Mouse (Mus musculus) midbrain, embryonic 13.5 days (tissue): ENCODE data around the gene Habp4. TPM values are rescaled to one million over a fixed set of nuclear protein-coding genes. Genes with fewer than 3 reads are reported as not detected.

ENCODE experiments used
- ATAC-seq: fragments of 200-750 bp; cut with Nextera tagmentation; 2 replicates; pipeline ENCODE4 v1.8.0; 2017; ENCODE audit warnings: mild to moderate bottlenecking, moderate TSS enrichment, moderate library complexity
- H3K27ac ChIP-seq: fragments of 300-500 bp; sonication (generic); 2 replicates; pipeline ENCODE4 v1.5.1; 2015; ENCODE audit warnings: inconsistent platforms, mild to moderate bottlenecking, moderate library complexity
- H3K27me3 ChIP-seq: fragments of 300-500 bp; sonication (generic); 2 replicates; pipeline ENCODE4 v1.6.1; 2015; ENCODE audit warnings: mild to moderate bottlenecking, inconsistent platforms
- H3K36me3 ChIP-seq: fragments of 300-500 bp; sonication (generic); 2 replicates; pipeline ENCODE4 v1.6.1; 2015; ENCODE audit warnings: mild to moderate bottlenecking, inconsistent platforms
- H3K4me1 ChIP-seq: fragments of 300-500 bp; sonication (generic); replicated peaks from 2 replicates; pipeline ENCODE4 v1.6.1; 2015; ENCODE audit warnings: inconsistent platforms
- H3K4me2 ChIP-seq: fragments of 300-500 bp; sonication (generic); replicated peaks from 2 replicates; pipeline ENCODE4 v1.6.1; 2015; ENCODE audit warnings: moderate library complexity, mild to moderate bottlenecking, inconsistent platforms
- H3K4me3 ChIP-seq: fragments of 300-500 bp; sonication (generic); replicated peaks from 2 replicates; pipeline ENCODE4 v1.5.1; 2015; ENCODE audit warnings: mild to moderate bottlenecking, inconsistent platforms
- H3K9ac ChIP-seq: fragments of 300-500 bp; sonication (generic); replicated peaks from 2 replicates; pipeline ENCODE4 v1.6.1; 2015; ENCODE audit warnings: mild to moderate bottlenecking, inconsistent platforms
- H3K9me3 ChIP-seq: fragments of 300-500 bp; sonication (generic); 2 replicates; pipeline ENCODE4 v1.6.1; 2016; ENCODE audit warnings: mild to moderate bottlenecking, inconsistent platforms
- WGBS: fragments of 180-500 bp; shearing (Covaris S2); methylation state at CpG from one replicate; pipeline ENCODE4 v1.1.7; 2015; 5-methylcytosine and 5-hydroxymethylcytosine counted together
- polyA plus RNA-seq: library from polyadenylated mRNA; unstranded; fragments of >200 nt; fragmentation: Nextera tagmentation; extraction: Ambion mirVana; gene quantifications from 2 replicates; pipeline ENCODE4 v1.2.1, GENCODE M21; 2015

The Habp4 gene
- polyA plus RNA-seq, 1 experiment from 2014 or later, result 25.1 TPM

DNA sequence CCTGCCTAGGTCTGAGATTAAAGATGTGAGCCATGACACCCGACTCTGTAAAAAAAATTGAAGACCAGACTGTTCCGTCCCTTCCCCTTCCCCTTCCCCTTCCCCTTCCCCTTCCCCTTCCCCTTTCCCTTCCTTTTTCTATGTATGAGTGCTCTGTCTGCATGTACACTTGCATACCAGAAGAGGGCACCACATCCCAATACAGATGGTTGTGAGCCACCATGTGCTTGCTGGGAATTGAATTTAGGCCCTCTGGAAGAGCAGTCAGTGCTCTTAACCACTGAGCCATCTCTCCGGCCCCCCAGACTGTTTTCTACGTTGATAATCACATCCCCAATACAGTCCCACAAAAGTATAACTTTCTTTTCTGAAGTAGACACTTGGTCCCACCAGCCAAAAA, 18.7 kb downstream of the Habp4 start:
- ATAC-seq, result no peak
- H3K27me3 ChIP-seq, result no peaks in the 10 kb centered on the region
- H3K4me3 ChIP-seq, result no peak overlapping the region
- 86% methylated on average over 4 of the region's 4 CpGs for WGBS
- H3K4me1 ChIP-seq, result peaks cover 6% of the 10 kb centered on the region; the same call in 1 of the 2 replicates
- no peaks in the 10 kb centered on the region for H3K9me3 ChIP-seq
- no peak overlapping the region for H3K9ac ChIP-seq
- H3K36me3 ChIP-seq, result peaks cover 32% of the 10 kb centered on the region
- no peak overlapping the region for H3K27ac ChIP-seq
- H3K4me2 ChIP-seq, result no peak overlapping the region

DNA sequence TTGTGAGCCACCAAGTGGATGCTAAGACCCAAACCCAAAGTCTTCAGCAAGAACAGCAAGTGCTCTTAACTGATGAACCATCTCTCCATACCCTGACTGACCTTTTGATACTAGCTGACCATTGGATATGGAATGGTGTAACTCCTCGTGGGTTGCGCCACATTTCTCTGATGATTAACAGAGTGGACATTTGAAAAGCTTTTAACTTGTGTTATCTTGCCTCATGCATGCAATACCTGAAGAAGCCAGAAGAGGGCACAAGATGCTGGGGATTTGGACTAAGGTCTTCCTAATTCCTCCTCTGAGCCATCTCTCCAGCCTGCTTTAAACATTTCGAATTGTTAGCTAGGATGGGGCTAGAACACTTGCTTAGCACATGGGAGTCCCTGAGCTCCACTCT, 19.3 kb downstream of the Habp4 start:
- Histone ChIP-seq H3K27ac (no peak overlapping the region), H3K4me1 (peaks cover 6% of the 10 kb centered on the region; the same call in 1 of the 2 replicates), H3K9me3 (no peaks in the 10 kb centered on the region), H3K27me3 (no peaks in the 10 kb centered on the region), H3K4me3 (no peak overlapping the region), H3K4me2 (no peak overlapping the region), H3K36me3 (peaks cover 35% of the 10 kb centered on the region), H3K9ac (no peak overlapping the region)
- 92% methylated on average over 3 of the region's 3 CpGs for WGBS
- no peak for ATAC-seq

- Histone ChIP-seq H3K27ac (no peak overlapping the region), H3K4me2 (no peak overlapping the region), H3K27me3 (no peaks in the 10 kb centered on the region), H3K4me1 (peaks cover 6% of the 10 kb centered on the region; the same call in 1 of the 2 replicates), H3K36me3 (peaks cover 44% of the 10 kb centered on the region), H3K9me3 (no peaks in the 10 kb centered on the region), H3K4me3 (no peak overlapping the region), H3K9ac (no peak overlapping the region)
- no peak for ATAC-seq
- WGBS, result 90% methylated on average over 2 of the region's 2 CpGs
These were observed 20.5 kb downstream of the Habp4 start for GRCm38 (mm10) chr13:64182091-64182490.

DNA sequence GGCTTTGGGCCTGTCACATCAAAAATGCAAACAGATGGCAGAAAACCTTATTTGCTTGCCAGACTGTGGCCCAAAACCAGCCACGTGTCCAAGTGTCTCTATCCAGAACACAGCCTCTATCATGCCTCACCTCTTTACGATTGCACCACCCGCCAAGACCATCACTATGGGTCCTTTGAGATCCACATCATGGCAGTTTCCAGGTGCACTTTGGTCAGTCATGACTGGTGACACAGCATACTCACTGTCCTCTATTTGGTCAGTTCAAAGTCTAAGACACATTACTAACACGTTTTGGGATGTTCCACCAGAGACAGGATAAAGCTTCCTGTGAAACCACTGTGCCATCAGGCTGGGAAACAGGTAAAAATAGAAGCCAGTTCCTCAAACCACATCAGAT, 22.0 kb downstream of the Habp4 start:
- ATAC-seq, result no peak
- Histone ChIP-seq H3K9ac (no peak overlapping the region), H3K4me1 (peaks cover 4% of the 10 kb centered on the region; the same call in 1 of the 2 replicates), H3K27ac (no peak overlapping the region), H3K9me3 (no peaks in the 10 kb centered on the region), H3K4me2 (no peak overlapping the region), H3K27me3 (no peaks in the 10 kb centered on the region), H3K36me3 (peaks cover 48% of the 10 kb centered on the region), H3K4me3 (no peak overlapping the region)
- 95% methylated on average over 4 of the region's 4 CpGs for WGBS

DNA sequence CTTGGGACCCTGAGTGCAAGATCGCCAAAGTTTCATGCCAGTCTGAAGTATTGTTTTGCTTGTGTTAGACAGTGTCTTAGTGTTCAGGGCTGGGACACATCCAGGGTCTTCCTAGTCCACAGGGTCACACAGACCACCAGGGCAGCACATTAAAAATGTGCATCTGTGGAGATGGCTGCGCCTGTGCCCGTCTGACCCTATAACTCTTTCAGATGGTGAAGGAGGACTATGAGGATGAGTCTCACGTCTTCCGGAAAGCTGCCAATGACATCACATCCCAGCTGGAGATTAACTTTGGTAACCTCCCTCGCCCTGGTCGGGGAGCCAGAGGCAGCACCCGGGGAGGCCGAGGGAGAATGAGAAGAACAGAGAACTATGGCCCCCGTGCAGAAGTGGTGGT, 22.7 kb downstream of the Habp4 start:
- Histone ChIP-seq H3K4me1 (no peaks in the 10 kb centered on the region), H3K27me3 (no peaks in the 10 kb centered on the region), H3K4me3 (no peak overlapping the region), H3K9ac (no peak overlapping the region), H3K4me2 (no peak overlapping the region), H3K36me3 (peaks cover 48% of the 10 kb centered on the region), H3K9me3 (no peaks in the 10 kb centered on the region), H3K27ac (no peak overlapping the region)
- WGBS, result 83% methylated on average over 10 of the region's 10 CpGs
- no peak for ATAC-seq

- H3K9ac ChIP-seq, result no peak overlapping the region
- H3K9me3 ChIP-seq, result no peaks in the 10 kb centered on the region
- H3K4me3 ChIP-seq, result no peak overlapping the region
- peaks cover 48% of the 10 kb centered on the region for H3K36me3 ChIP-seq
- H3K27me3 ChIP-seq, result no peaks in the 10 kb centered on the region
- H3K4me1 ChIP-seq, result no peaks in the 10 kb centered on the region
- no peak for ATAC-seq
- no peak overlapping the region for H3K27ac ChIP-seq
- 80% methylated on average over 7 of the region's 7 CpGs for WGBS
- no peak overlapping the region for H3K4me2 ChIP-seq
These were observed 23.6 kb downstream of the Habp4 start for GRCm38 (mm10) chr13:64185176-64185575.

GRCm38 (mm10) chr13:64185586-64185985, 24.0 kb downstream of the Habp4 start:
- Histone ChIP-seq H3K4me2 (no peak overlapping the region), H3K4me1 (no peaks in the 10 kb centered on the region), H3K27me3 (no peaks in the 10 kb centered on the region), H3K9me3 (no peaks in the 10 kb centered on the region), H3K27ac (no peak overlapping the region), H3K9ac (no peak overlapping the region), H3K36me3 (peaks cover 48% of the 10 kb centered on the region), H3K4me3 (no peak overlapping the region)
- no peak for ATAC-seq
- 94% methylated on average over 9 of the region's 9 CpGs for WGBS

- Histone ChIP-seq H3K27me3 (no peaks in the 10 kb centered on the region), H3K9ac (no peak overlapping the region), H3K4me3 (no peak overlapping the region), H3K4me2 (no peak overlapping the region), H3K9me3 (no peaks in the 10 kb centered on the region), H3K36me3 (peaks cover 41% of the 10 kb centered on the region), H3K4me1 (no peaks in the 10 kb centered on the region), H3K27ac (no peak overlapping the region)
- no peak for ATAC-seq
- 91% methylated on average over 4 of the region's 4 CpGs for WGBS
These were observed 24.9 kb downstream of the Habp4 start for GRCm38 (mm10) chr13:64186516-64186915.

- no peak overlapping the region for H3K27ac ChIP-seq
- no peak overlapping the region for H3K9ac ChIP-seq
- H3K4me1 ChIP-seq, result no peaks in the 10 kb centered on the region
- H3K27me3 ChIP-seq, result no peaks in the 10 kb centered on the region
- no peaks in the 10 kb centered on the region for H3K9me3 ChIP-seq
- no peak overlapping the region for H3K4me3 ChIP-seq
- peaks cover 36% of the 10 kb centered on the region for H3K36me3 ChIP-seq
- no peak overlapping the region for H3K4me2 ChIP-seq
- ATAC-seq, result no peak
These were observed 25.4 kb downstream of the Habp4 start for GRCm38 (mm10) chr13:64187065-64187464.

DNA sequence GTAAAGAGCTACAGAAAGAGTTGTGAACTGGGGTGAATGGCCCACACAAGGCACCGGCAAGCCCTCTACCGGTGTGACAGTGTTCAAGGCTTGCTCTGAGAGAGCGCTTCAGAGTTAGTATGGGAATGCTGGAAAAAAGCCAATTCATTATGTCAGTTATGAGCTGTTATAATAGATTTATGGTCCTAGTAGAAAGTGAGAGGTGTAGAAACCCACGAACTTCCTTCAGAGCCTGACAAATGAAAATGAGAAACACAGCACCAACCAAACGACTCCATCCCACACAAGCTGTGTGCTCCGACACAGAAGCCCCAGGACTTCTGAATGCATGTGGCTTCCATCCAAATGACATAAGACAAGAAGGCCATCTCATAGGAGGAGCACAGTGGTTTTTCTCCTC, 36.3 kb downstream of the Habp4 start:
- Histone ChIP-seq H3K4me3 (no peak overlapping the region), H3K9ac (no peak overlapping the region), H3K27ac (no peak overlapping the region), H3K9me3 (no peaks in the 10 kb centered on the region), H3K4me2 (no peak overlapping the region), H3K4me1 (no peaks in the 10 kb centered on the region), H3K27me3 (no peaks in the 10 kb centered on the region), H3K36me3 (peaks cover 4% of the 10 kb centered on the region; the same call in 1 of the 2 replicates)
- 91% methylated on average over 6 of the region's 6 CpGs for WGBS
- ATAC-seq, result no peak

DNA sequence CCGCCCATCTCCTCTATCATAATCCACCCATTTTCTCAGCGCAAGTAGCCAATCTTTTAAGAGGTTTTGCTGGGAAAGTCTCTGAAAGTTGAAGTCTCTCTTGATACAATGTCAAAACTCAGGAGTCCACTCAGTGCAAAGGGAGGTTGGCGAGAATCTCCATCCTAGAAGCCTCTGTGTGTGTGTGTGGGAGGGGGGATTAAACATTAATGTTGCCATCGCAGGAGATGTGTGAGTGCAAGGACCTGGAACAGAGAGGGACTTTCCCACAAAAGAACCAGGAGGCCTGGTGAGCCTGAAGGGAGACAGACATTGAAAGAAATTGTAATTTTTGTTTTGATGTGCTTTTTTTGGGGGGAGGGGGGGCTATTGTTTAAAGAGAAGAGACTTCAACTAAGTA, 36.7 kb downstream of the Habp4 start:
- ATAC-seq, result no peak
- H3K4me3 ChIP-seq, result no peak overlapping the region

GRCm38 (mm10) chr13:64200911-64201310, 39.3 kb downstream of the Habp4 start:
- H3K27me3 ChIP-seq, result no peaks in the 10 kb centered on the region
- 98% methylated on average over 4 of the region's 4 CpGs for WGBS
- H3K36me3 ChIP-seq, result peaks cover 4% of the 10 kb centered on the region; the same call in 1 of the 2 replicates
- no peak overlapping the region for H3K4me2 ChIP-seq
- no peak overlapping the region for H3K9ac ChIP-seq
- no peak overlapping the region for H3K4me3 ChIP-seq
- H3K27ac ChIP-seq, result no peak overlapping the region
- no peaks in the 10 kb centered on the region for H3K4me1 ChIP-seq
- no peaks in the 10 kb centered on the region for H3K9me3 ChIP-seq
- no peak for ATAC-seq

More for the DNA sequence above, 36.7 kb downstream of the Habp4 start:
- H3K27me3 ChIP-seq, result no peaks in the 10 kb centered on the region
- H3K4me1 ChIP-seq, result no peaks in the 10 kb centered on the region
- H3K4me2 ChIP-seq, result no peak overlapping the region
- no peaks in the 10 kb centered on the region for H3K9me3 ChIP-seq
- WGBS, result 87% methylated on average over 4 of the region's 4 CpGs
- H3K36me3 ChIP-seq, result peaks cover 4% of the 10 kb centered on the region; the same call in 1 of the 2 replicates
- no peak overlapping the region for H3K27ac ChIP-seq
- no peak overlapping the region for H3K9ac ChIP-seq

DNA sequence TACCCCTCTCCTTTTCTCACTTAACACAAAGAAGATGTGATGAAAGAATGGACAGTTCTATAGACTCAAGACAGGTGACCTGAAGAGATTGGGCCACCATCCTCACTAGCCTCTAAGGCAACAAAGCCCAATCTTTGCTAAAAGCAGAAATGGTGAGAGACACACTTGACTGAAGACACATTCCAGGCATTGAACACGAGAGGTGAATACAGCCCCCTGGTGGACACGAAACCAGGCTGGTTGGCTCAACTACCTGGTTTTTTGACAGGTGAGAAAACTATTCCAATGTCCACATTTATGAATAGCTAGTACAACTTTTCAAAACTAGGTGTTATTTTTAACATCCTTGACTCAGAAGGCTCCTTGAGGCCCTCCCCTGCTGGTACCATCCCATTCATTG, 43.1 kb downstream of the Habp4 start:
- Histone ChIP-seq H3K4me3 (no peak overlapping the region), H3K4me1 (no peaks in the 10 kb centered on the region), H3K4me2 (no peak overlapping the region), H3K27me3 (no peaks in the 10 kb centered on the region), H3K9me3 (no peaks in the 10 kb centered on the region), H3K36me3 (no peaks in the 10 kb centered on the region), H3K27ac (no peak overlapping the region), H3K9ac (no peak overlapping the region)
- no peak for ATAC-seq
- 73% methylated on average over 2 of the region's 2 CpGs for WGBS
